Mouse (Mus musculus): ENCODE data around the gene Alg2.

The Alg2 gene

DNA sequence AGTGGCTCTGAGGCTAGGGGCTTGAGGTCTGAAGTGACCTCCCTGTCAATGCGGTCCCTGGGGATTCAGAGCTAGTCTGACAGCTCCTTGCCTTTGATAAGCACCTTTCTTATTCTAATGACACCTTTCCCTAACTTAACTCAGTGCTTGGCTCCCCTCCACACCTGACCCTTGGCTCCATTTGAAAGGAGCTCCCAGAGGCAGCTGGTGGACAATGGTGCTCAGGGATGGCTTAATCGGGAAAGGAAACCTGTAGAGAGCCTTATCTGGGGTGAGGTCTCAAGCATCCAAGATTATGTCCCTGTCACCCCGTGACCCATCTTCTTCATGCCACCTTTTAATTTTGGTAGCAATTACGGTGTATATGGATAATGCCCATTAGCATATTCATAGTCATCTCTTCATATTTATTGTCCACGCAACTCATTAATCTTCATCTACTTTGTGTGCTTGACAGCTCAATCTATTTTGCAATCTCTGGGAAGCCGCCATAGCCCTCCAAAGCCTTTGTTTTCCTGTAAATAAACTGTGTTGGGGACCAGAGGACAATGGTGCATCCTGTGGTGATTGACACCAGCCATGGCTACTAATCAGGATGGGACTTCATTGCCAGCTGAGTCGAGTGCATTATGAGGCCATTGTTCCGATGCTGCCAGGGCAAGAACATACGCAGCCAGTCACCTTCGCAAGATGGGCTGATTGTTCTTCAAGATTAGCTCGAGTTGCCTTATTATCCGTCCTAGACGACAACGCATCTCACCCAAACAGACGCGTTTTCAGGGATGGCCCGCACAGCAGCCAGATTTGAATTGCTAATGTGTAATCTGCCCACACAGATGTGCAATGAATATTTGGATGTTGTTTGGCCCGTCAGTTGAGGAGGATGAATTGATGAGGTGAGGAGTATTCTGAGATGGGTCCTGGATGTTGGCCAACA is 24.3 kb downstream of the Alg2 start:
- no peak for DNase-seq

DNA sequence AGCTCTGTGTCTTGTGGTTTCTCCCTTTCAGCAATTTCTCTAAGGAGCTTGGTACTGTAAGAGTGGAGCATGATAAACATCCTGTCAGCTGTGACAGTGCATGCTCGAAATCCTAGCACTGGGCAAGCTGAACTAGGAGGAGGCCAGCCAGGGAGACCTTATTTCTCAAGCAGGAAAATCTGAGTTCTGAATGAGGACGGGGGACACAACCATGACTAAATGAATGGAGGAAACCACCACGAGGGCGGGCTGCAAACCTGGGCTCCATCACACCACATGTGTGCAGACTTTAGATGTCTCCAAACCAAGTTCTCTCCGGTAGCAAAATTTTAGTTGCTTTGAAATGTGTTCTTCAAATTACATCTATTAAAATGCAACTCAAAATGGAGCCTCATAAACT is 25.0 kb downstream of the Alg2 start:
- no peak for DNase-seq

DNA sequence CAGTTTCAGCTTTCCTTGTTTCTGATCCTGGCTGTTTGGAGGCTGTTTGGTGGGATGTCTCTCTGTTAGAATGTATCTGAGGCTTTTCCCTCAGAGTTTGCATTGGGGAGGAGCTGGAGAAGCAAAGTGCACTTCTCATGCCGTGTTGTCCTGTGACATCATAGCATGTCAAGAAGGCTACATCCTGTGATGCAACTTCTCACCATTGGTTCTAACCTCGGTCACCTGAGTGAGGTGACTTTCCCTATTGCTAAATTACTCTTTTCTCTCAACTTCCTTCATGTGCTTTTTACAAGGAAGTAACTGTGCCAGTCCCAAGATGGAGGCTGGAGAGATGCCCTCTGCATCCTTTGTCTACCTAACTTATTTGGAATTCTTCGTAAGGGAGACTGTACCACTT is 25.6 kb downstream of the Alg2 start:
- DNase-seq = no peak

DNA sequence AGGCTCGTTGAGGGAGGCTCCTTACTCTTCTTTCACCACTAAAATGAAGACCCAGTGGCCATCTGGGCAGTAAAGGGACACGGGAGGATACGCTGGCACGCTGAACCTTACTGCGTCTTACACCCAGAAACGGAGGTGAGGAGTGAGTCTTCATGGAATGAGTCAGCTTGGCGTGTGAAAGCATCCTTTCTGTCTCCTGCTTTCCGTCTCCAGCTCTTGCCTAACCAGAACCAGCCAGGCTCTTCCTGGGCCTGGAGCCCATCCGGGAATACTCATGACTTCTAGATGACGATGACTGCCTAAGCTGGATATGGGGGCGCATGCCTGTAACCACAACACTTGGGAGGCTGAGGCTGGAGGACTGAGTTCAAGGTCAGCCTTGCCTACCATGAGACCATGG is 33.2 kb downstream of the Alg2 start:
- no peak for DNase-seq

DNA sequence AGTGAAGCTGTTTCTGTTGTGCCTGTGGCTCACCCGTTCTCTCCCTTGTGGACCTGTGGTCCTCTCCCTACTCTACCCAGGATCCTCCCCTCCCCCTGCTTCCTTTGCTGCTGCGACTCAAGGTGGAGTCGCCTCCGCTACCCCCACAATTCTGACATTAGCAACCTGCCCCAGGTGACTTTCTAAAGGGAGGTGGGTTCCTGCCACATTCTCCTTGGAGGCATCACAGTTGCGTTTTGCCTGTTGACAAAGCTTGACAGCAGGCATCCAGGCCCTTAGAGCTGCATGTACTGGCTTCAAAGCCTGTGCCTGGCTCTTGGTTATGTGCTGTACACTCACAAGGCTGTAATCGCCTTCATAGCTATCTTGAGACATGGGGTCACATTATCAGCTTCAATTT is 35.2 kb downstream of the Alg2 start:
- no peak for DNase-seq

DNA sequence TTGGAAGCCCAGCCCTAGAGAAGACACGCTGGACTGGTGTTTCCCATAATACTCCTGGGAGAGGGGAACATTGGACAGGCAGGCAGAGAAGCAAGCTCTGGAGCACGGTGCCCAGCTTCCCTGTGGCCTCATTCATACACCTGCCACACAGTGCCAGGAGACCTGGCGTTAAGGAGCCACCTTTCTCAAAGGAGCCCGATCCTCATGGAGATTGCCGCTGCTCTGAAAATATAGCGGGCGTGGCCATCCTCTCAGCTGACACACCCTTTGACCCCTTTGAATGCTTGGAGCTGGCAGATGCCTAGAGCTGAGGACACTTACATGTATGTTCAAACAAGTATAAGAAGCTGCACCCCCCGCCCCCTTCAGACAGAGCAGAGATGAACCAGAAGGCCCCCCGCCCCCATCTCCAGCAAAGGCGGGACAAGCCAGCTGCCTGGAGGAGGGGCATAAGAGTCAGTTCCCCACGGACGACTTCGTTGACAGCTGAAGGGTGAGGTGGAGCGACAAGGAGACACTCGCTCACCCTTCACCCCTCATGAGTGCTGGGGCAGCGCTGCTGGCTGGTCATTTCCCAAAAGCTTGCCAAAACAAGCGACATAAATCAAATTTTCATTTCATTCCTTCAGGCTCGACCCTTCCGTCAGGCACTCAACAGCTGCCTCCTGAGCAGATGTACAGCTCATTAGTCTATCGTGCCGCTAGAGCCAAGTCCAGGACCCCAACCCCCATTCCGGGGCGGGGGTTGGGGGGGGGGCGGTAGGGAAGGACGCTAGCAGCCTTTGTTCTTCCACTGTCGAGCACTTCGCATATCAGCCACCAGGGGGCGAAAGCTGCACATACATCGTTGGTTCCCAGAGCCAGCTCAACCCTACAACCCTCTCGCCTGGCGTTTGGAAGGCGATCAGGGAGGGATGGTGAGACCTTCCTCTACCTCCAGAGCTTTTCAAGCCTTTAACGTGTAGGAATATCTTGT is 36.5 kb downstream of the Alg2 start:
- DNase-seq = peak; percentile 80 to 81

DNA sequence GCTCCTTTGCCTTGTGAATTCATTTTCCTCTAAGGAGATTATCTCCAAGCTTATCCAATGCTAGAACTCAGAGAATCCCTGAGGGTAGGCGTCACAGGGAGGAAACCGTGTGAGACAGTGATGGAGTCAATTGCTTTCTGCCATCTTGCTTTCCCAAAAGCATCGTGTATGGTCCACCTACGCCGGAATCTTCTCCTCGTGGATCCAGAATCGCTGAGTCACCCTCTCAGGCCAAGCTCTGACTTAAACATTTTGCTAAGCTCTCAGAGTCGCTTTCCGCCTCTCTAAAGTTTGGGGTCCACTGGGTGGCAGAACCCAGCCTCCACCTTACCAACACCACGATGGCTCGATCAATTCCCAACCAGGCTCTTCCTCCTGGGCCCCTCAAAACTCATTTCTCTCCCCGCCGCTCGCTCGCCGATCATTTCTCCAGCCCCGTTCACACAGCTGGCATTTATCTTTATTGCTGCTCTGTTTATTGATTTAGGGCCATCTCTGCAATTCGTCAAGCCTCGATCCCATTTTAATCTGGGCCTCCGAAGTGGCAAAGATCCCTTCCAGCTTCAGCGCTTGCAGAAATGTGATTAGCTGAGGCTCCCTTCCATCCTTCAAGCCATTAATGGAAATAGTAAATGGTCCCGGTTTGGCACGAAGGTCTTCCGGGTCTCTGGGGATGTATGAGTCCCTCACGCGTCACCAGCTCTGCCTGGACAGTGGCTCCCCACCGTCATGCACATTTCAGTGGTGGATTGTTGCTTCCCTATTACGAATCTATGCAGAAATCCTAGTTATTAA is 38.4 kb downstream of the Alg2 start:
- DNase-seq = no peak

DNA sequence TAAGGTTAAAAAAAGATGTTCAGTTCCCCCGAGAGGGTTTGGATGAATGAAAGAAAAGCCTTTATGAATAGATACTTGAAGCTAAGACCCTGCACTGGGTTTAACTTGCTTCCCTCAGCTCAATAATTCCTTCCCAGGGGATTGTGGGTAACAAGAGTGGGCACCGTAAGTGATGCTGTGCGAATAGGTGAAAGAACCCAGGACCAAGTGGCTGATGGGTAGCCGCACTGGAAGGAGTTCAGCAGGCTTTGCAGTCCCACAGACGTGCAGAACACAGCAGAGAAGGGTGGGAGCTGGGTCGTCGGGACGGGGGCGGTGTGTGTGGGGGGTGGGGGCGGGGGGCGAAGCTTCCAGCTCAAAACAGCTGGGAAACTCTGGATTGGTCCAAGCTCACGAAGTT is 39.0 kb downstream of the Alg2 start:
- DNase-seq = no peak

DNA sequence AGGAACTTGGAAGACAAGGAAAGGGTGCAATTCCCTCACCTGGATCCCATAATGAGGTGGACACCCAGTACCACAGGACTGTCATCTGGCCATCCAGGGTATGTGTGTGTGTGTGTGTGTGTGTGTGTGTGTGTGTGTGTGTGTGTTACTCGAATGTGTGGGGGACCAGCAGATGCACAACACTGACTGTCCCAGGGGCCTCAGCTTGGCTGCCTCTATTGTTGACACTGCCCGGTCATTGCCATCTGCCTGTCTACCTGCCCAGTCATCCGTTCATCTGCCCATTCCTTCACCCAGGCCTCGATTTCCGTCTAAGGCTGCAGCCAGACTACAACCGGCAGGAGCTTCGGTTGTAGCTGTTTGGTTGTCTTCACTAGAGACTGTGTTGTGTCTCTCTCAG is 41.4 kb downstream of the Alg2 start:
- no peak for DNase-seq

DNA sequence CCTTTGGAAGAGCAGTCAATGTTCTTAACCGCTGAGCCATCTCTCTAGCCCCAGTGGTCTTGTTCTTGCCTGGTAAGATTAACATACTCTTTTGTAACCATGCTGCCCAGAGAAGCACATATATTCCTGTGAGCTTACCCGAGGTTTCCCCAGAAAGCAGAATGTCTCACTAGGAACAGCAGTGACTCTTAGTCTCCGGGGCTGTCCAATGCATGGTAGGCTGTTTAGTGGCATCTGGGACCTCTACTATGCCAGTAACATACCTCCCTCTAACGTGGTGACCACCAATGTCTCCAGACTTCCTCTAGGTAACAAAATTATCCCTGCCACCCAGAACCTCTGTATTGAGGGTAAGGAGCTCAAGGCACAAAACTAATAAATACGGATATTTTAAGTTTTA is 43.1 kb downstream of the Alg2 start:
- DNase-seq = no peak

DNA sequence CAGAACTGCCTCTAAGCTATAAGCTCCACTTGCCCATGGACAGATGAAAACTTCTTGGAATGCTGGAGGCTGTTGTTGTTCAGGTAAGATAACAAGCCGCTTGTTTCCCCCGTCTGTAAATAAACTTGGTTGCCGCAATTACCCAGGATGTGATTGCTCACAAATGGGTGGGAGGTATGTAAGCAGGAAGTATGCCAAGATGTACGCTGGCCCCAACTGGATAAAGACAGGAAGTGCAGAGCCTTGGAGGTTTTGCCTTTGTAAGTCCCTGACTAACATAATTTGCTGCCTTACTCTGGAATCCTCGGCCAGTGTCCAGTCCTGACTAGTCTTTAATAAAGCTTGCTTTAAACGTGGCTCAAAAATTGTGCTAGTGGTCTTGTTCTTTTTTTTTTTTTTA is 43.6 kb downstream of the Alg2 start:
- DNase-seq = no peak

DNA sequence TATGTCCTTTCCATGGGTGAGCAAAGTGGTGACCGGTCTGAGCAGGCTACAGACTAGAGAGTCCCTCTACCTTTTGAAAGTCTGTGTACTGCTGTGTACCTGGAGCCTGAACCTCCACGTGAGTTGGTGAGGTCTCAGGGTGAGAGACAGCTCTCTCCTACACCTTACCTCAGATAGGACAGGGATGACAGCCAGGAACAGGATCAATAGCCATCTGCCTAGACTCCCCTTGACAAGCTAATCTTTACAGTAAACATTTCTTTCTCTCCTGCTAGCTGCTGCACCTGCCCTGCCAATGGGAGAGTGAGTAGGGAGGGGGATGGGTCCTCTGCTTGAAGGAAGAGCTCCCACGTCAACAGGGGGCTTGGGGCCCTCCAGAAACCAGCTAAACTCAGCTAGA is 46.5 kb downstream of the Alg2 start:
- DNase-seq = no peak

DNA sequence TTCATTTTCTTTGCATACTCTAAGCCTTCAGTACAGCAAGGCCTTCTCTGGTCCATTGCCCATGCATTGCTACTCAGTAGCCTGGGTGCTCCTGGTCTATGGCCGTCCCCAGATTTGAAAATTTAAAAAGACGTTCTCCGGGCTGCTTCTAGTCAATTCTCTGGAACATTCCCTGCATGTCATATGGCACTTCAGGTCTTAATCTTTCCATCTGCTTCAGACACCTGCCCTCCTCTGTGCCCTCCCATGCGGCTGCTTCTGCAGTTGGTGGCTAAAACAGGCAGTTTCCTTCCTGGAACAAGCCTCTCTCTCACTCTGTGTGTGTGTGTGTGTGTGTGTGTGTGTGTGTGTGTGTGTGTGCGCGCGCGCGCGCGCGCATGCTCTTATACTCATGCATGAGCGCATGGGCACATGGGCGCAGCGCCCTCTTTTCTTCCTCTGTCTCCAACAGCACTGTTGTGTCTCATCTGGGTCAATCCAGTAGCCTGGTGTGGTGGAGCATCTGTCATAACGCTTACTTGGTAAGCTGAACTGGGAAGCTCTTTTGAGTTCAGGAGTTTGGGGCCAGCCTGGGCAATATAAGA is 48.8 kb downstream of the Alg2 start:
- peak in 1 of 2 experiments; percentile 6 for DNase-seq

DNA sequence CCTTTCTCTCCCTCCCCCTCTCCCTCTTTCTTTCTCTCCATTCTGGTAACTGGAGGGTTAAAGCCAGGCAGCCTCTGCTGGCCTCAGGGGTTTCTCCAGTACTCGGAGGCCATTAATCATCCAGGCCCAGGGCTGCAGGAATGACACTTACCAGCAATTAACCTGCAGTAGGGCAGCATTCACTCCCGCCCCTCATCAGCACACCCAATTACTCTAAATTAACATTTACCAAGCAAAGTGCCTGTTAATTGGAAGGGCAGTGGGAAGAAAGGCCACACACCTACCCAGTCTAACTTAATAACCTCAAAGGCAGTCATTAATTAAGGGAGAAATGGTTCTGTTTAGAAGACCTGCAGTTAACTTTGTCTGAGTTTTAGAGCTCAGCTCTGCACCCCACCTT is 49.8 kb downstream of the Alg2 start:
- no peak for DNase-seq

DNA sequence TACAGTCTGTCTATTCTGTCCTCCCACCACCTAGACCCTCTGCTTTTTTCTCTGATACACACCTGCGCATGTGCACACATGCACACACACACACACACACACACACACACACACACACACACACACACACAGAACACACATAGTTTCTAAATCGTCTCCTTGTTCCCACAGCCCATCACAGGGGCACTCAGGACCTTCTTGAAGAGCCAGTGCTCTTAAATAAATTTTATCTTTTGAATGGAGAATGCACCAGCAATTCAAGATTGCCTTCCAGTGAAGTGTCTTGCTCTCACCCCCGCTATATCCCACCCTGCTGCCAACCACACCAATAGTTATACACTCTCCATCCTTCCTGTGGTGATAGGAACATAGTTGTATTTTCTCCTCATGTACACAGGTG is 51.2 kb downstream of the Alg2 start:
- DNase-seq = no peak

DNA sequence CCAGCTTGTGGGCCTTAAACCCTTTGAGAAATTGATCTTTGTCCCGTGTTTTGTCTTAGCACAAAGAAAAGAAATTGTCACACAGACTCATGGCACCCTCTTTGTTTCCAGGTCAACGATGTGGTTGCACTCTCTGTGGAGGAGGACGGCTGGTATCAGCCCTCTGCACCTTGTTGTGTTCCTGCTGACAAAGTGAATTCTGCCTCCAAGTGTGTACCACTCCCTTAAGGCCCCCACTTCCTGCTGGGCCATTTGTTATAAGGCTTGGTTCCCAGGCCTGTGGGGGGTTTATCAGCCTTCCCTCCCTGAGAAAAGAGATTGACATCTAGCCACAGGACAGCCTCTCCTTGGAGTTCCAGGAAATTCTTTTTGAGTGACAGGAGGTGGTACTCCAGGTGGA is 51.9 kb downstream of the Alg2 start:
- DNase-seq = no peak

DNA sequence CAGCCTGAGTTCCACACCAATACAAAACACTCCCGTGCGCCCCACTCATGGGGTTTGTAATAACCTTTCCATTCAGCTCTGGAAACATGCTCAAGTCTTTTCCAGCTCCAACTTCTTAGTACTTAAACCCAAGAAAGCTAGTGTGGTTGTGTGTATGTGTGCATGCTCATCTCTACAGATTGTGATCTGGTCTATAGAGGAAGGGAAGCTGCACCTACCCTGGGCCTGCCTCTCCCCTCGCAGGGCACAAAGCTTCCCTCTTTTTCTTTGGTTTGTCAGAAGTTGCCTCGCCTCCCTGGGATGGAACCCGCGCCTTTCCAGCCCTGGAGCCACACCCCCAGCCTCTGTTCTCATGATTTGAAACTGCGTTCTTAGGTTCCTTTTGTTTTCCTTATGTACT is 53.9 kb downstream of the Alg2 start:
- no peak for DNase-seq

DNA sequence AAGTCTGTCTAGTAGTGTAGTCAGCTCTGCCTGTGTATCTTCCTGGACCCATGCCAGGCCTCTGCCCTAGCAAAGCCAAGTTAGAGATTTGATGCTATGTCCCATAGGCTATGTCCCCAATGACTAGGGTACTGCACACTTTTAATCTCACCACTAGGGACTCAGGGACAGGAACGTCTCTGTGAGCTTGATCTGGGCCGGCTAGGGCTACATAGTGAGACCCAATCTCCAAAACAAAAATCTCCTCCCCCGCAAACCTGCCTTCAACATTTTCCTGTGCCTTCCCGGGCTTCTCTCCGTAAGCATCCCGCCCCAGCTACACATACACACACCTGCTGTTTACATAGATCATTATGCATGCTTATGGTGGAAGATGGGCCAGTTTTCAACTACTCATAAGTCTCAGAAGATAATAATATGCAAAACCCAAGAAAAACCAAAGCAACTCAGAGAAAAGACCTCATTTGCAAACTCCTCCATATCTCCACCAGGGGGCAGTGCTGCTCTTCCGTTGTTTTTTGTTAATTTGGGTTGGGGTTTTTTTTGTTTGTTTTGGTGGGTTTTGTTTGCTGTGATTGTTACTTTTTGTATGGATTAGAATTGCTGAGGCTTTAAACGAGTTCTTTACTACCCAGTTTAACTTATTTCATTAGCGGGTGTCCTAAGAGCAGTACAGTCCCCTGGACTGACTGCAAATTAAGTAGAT is 54.7 kb downstream of the Alg2 start:
- peak; percentile 23 to 24 for DNase-seq

DNA sequence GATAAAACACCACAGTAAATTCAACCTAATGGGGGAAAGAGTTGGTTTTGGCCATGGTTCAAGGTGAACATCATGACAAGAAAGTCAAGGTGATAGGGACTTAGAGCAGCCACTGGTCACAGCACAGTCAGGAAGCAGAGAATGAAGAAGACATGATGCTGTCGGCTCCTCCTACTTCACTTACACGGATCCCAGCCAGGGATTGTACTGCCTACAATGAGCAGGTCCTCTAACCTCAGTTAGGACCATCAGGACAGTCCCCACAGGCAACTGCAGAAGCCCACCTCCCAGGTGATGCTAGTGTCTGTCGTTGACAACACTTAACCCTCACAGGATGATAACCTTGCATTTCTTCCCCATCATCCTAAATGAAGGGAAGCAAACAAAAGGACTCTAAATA is 56.3 kb downstream of the Alg2 start:
- no peak for DNase-seq
